Mouse (Mus musculus) monocyte, adult 5-6 weeks (primary cell): ENCODE results near the gene Fam219a. TPM values are rescaled to one million over a fixed set of nuclear protein-coding genes. Genes with fewer than 3 reads are reported as not detected.

Experiments used
- ATAC-seq: fragments of 153-309, 156-312 bp; replicated peaks from 2 replicates; pipeline ENCODE4 v1.8.0; 2017; ENCODE audit warnings: mild to moderate bottlenecking; ENCODE audit not compliant: low TSS enrichment, insufficient number of reproducible peaks, severe bottlenecking, poor library complexity, low FRiP score
- total RNA-seq: library from RNA; stranded (forward); fragments of 200-1000, 200-491, 200-594 nt; gene quantifications from 3 replicates; pipeline ENCODE4 v1.2.3, GENCODE M21; 2017

Fam219a gene
- total RNA-seq, 1 experiment from 2014 or later, result 0.95 TPM

- ATAC-seq, result no peak
These were observed 76.4 kb downstream of the Fam219a start for GRCm38 (mm10) chr4:41492951-41493350.

- ATAC-seq, result no peak
These were observed 87.7 kb downstream of the Fam219a start for GRCm38 (mm10) chr4:41481601-41482017.

DNA sequence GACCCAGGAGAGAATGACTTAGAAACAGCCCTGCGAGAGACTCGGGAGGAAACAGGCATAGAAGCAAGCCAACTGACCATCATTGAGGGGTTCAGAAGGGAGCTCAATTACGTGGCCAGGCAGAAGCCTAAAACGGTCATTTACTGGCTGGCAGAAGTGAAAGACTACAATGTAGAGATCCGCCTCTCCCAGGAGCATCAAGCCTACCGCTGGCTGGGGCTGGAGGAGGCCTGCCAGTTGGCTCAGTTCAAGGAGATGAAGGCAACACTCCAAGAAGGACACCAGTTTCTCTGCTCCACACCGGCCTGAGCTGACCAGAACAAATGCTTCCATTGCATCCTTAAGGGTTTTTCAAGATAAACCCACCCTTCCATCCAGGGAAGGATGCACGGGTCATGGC is 89.1 kb downstream of the Fam219a start:
- ATAC-seq, result no peak

DNA sequence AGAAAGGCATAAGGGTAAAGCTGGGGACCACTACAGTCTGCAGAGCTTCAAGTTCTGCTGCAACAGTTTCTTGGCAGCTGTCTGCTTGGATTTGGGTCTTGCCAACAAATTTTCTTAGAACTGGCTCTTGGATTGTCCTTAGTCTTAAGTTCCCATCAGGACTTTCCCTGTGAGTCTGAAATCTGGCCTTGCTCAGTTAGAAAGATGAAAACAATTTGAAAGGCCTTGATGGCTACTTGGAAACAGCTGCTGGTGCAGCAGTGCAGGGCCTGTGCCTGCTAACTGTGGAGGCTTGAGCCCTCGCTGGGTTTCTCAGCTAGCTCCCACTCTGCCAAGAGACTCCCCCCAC is 89.9 kb downstream of the Fam219a start:
- no peak for ATAC-seq

- ATAC-seq, result no peak
These were observed 90.4 kb downstream of the Fam219a start for GRCm38 (mm10) chr4:41478751-41479455.

DNA sequence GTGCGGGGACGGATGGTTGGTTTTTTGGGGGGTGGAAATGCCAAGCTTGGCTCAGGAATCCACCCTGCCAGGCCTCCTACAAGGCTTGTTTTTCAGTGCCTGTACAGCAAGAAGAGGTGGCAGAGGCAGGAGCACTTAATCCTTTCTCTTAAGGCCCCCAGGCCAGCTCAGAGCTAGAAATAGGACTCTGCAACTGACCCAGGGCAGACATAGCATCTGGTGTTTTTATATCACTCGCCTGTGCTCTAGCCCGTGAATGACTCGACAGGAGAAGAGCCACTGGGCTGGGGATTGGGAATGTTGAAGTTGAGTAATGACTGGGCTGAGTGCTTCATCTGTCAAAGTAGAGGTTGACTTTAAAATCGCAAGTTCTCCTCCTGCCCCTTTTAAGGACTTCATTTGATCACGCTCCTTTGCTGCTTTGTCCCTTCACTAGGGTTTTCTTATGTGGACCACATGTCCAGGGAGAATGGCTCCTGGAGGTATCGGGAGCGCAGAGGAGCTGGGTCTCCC is 91.6 kb downstream of the Fam219a start:
- ATAC-seq, result no peak

DNA sequence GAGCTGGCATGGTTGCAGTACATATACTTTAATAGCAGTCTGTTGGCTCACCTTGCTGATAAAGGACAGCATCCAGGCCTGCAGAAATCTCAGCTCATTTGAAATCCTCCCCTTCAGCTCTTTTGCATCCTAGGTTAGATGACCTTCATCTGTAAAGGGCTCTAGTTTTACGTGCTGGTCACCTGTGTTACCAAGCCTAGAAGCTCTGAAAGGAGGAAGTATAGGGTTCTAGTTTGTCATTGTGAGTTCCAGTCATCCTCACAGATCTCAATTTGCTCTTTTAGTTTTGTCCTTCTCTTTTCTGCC is 98.0 kb downstream of the Fam219a start:
- no peak for ATAC-seq

- ATAC-seq, result no peak
These were observed 98.5 kb downstream of the Fam219a start for GRCm38 (mm10) chr4:41470684-41471383.

- no peak for ATAC-seq
These were observed 99.2 kb downstream of the Fam219a start for GRCm38 (mm10) chr4:41470051-41470683.

DNA sequence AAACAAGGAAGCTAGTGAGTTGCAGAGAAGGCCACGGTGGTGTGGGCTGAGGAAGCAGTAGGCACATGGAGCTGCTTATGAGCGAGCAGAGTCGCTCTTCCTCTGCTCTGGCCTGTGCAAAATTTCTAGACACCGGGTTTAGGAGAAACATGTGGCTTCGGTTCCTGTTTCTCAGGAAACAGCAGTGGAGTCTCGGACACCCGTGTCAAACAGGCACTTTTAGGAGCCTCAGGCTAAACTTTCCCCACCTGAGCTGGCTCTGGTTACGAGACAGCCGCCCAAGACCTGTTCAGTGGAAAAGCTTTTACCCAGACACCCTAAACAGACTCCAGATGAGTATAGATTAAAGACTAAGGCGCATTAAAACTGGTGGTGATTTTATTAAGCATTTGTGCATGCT is 100.1 kb downstream of the Fam219a start:
- ATAC-seq, result no peak

DNA sequence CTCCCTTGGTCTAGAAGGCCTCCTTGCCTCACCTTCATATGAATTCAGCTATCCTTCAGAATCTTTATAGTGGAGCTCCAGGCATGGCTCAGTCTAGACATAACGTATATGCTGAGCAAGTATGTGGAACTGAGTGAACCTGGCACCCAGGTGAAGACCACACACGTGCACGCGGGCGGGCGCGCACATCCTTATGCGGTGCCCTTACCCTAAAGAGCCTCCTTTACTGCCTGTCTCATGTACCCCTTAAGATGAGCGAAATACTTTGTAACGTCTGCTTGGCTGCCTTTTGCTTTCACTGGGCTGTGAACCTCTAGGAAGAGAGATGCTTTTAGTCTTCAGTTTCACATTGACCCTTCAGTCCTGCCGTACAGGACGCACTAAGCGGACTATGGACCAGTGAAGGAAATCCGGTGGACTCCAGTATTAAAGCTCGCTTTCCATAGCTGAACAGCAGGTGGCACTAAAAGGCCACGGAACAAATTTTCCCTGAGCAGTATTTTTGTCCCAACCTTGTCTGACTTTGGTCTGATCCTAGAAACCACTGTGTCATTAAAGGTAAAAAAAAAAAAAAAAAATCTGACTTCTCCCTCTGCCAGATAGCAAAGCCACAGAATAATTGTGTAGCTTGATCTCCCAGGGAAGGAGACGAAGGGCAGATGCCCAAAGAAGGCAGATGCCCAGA is 100.8 kb downstream of the Fam219a start:
- ATAC-seq, result no peak

Other genes starting within 250 kb of the Fam219a start
- gene Ubap1, start 220.5 kb downstream of the Fam219a start, total RNA-seq, result 70.9 to 80.1 TPM (median 79.6 TPM) in 3 replicates
- 0.57 to 1.6 TPM (median 1.3 TPM) in 3 replicates for gene Kif24, start 104.7 kb downstream of the Fam219a start, total RNA-seq
- gene Nudt2, start 104.4 kb downstream of the Fam219a start, total RNA-seq, result 4.4 to 10.3 TPM (median 5.0 TPM) in 3 replicates
- 0.21 TPM in 1 of 3 replicates, not detected in the others for gene AI464131, start 66.5 kb downstream of the Fam219a start, total RNA-seq
- 2.1 to 2.2 TPM in 2 of 3 replicates, not detected in the other for gene 1110017D15Rik, start 52.2 kb downstream of the Fam219a start, total RNA-seq
- not detected in 3 replicates for gene Dnaic1, start 237 bp upstream of the Fam219a start, total RNA-seq
- gene Enho, start 70.8 kb upstream of the Fam219a start, total RNA-seq, result 0.49 to 0.75 TPM in 2 of 3 replicates, not detected in the other
- gene Cntfr, start 127.6 kb upstream of the Fam219a start, total RNA-seq, result not detected in 3 replicates
- 25.4 to 27.9 TPM (median 27.7 TPM) in 3 replicates for gene Il11ra1, start 130.5 kb upstream of the Fam219a start, total RNA-seq
- gene Rpp25l, start 144.0 kb upstream of the Fam219a start, total RNA-seq, result 11.6 to 17.4 TPM (median 12.0 TPM) in 3 replicates
- 122 to 157 TPM (median 150 TPM) in 3 replicates for gene Dctn3, start 153.6 kb upstream of the Fam219a start, total RNA-seq
- not detected in 3 replicates for gene Arid3c, start 161.6 kb upstream of the Fam219a start, total RNA-seq
- gene Galt, start 185.7 kb upstream of the Fam219a start, total RNA-seq, result 28.2 to 32.8 TPM (median 30.4 TPM) in 3 replicates
- gene Sigmar1, start 186.6 kb upstream of the Fam219a start, total RNA-seq, result 21.7 to 22.0 TPM (median 22.0 TPM) in 3 replicates
- 3.3 to 3.6 TPM in 2 of 3 replicates, not detected in the other for gene Ccl27a, start 204.7 kb upstream of the Fam219a start, total RNA-seq